Comparison of ENCODE assay signal across 22 mouse cellular contexts in genomic region chr5:134141236-134141635, GRCm38 (mm10).
"Had no signal": no experiment of that assay in that cellular context is flagged by ENCODE, and none has a peak within 500 bp of the region (broad histone marks: within the 10 kb centered on the region; RNA-seq: fewer than 3 reads in every experiment).

No protein-coding gene starts in this region.

- H3K27me3 ChIP-seq: intestine, embryonic 15.5 days; kidney, embryonic 15.5 days; limb, embryonic 13.5 days; liver, embryonic 12.5 days; liver, embryonic 15.5 days; midbrain, embryonic 13.5 days; neural tube, embryonic 13.5 days; stomach, embryonic 15.5 days had no signal

- DNase-seq: kidney, adult 11 months; kidney, adult 8-10 months; kidney, postnatal 25 days; layer of hippocampus, adult 9-11 months; liver; right cerebral cortex, postnatal 14 days; spleen, adult 18-20 months; thymus, postnatal 25 days had no signal

- H3K4me2 ChIP-seq: intestine, embryonic 15.5 days; kidney, embryonic 15.5 days; limb, embryonic 13.5 days; liver, embryonic 12.5 days; liver, embryonic 15.5 days; midbrain, embryonic 13.5 days; neural tube, embryonic 13.5 days; stomach, embryonic 15.5 days had no signal

- ATAC-seq: intestine, embryonic 15.5 days; liver, embryonic 12.5 days; midbrain, embryonic 13.5 days; midbrain, embryonic 16.5 days had no signal

- H3K36me3 ChIP-seq: liver, embryonic 12.5 days; liver, embryonic 15.5 days; stomach, embryonic 15.5 days had no signal

- H3K9me3 ChIP-seq: intestine, embryonic 15.5 days; kidney, embryonic 15.5 days; limb, embryonic 10.5 days; liver, embryonic 12.5 days; liver, embryonic 15.5 days; midbrain, embryonic 13.5 days; neural tube, embryonic 13.5 days; stomach, embryonic 15.5 days had no signal

- H3K4me1 ChIP-seq: intestine, embryonic 15.5 days; kidney, embryonic 15.5 days; limb, embryonic 10.5 days; limb, embryonic 13.5 days; liver, embryonic 12.5 days; liver, embryonic 15.5 days; megakaryocyte, embryonic 14.5 days; midbrain, embryonic 10.5 days; midbrain, embryonic 13.5 days; neural tube, embryonic 13.5 days; stomach, embryonic 15.5 days had no signal

- H3K27ac ChIP-seq: intestine, embryonic 15.5 days; kidney, embryonic 15.5 days; layer of hippocampus, adult 2 months; limb, embryonic 10.5 days; limb, embryonic 13.5 days; liver, embryonic 12.5 days; liver, embryonic 15.5 days; midbrain, embryonic 10.5 days; midbrain, embryonic 13.5 days; neural tube, embryonic 13.5 days; stomach, embryonic 15.5 days had no signal

- H3K4me3 ChIP-seq: intestine, embryonic 15.5 days; kidney, embryonic 15.5 days; layer of hippocampus, adult 2 months; limb, embryonic 10.5 days; limb, embryonic 13.5 days; liver, embryonic 12.5 days; liver, embryonic 15.5 days; megakaryocyte, embryonic 14.5 days; midbrain, embryonic 10.5 days; midbrain, embryonic 13.5 days; myocyte; neural tube, embryonic 13.5 days; stomach, embryonic 15.5 days had no signal

- H3K9ac ChIP-seq: intestine, embryonic 15.5 days; kidney, embryonic 15.5 days; limb, embryonic 13.5 days; liver, embryonic 12.5 days; liver, embryonic 15.5 days; midbrain, embryonic 13.5 days; neural tube, embryonic 13.5 days; stomach, embryonic 15.5 days had no signal
